Mouse (Mus musculus) layer of hippocampus, adult 2 months (tissue): ENCODE results near the gene Tmem179. TPM values are rescaled to one million over a fixed set of nuclear protein-coding genes. Genes with fewer than 3 reads are reported as not detected.
A peak's percentile ranks its signal among the peaks of the same experiment; 100 is the strongest.

Experiments used
- DNase-seq, 2 experiments: peaks; one replicate each; pipeline ENCODE4 v3.0.0; 2022; ENCODE audit warnings: low spot score in 2 of 2
- H3K27ac ChIP-seq: fragments of 200-600 bp; 2 replicates; pipeline ENCODE4 v1.8.1; 2022
- H3K4me3 ChIP-seq: fragments of 200-600 bp; 2 replicates; pipeline ENCODE4 v1.8.1; 2022; ENCODE audit warnings: mild to moderate bottlenecking
- CTCF ChIP-seq: fragments of 200-600 bp; conservative IDR thresholded peaks from 2 replicates; pipeline ENCODE4 v1.8.1; 2022; ENCODE audit warnings: antibody characterized with exemption, mild to moderate bottlenecking, moderate library complexity
- total RNA-seq, 2 experiments: library from RNA; stranded (reverse); gene quantifications; 2 replicates each; pipeline ENCODE4 v1.2.3; 2021

The Tmem179 gene
- total RNA-seq, 2 experiments from 2014 or later, result 116 to 121 TPM

DNA sequence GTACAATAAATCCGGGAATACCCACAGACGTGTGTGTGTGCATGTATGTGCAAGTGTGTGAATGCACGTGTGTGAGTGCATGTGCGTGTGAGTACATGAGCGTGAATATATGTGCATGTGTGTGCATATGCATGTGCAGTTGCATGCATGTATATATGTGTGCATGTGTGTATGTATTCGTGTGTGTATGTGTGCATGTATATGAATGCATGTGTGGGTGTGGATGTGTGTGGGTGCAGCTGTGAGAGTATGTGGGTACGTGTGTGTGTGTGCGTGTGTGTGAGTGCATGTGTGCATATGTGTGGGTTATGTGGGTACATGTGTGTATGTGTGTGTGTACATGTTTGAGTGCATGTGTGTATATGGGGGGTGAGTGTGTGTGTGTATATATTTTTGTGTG lies 29.6 kb upstream of the Tmem179 start:
- no peak for TF ChIP-seq CTCF
- Histone ChIP-seq H3K4me3 (no peak overlapping the region), H3K27ac (no peak overlapping the region)
- no peak for DNase-seq

DNA sequence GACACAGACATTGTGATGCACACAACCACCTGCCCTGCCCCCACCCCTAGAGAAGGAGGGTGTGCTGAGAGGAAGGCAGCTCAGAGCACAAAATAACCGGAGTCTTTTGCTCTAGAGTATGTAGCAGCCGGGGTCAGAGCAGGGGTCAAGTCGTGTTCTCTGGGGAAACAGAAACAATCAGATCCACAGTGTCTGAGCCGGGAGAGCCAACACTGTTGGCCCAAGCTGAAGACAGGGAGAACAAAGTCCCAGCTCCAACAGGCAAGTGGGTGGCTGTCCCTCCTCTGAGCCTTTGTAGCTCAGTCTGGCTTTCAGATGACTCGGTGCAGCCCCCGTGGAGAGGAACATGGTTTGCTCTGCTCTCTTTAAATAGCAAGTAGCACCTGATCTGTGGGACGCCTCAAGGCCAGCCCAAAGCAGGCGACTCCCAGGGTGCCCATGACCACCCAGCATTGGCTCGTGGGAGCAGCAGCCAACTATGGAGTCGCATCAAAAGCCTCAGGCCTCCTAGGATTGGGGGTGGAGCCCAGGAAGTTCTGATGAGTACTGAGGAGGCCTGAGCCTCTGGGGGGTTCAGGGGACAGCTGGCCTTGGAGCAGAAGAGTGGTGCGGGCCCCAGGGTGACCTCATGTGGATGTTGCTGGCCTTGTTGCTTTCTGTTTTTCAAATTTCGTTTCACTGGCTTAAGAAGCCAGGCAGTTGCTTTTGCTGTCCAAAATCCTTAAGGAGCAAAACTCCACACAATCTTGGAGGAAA lies 28.6 kb upstream of the Tmem179 start:
- no peak overlapping the region for H3K4me3 ChIP-seq
- no peak for DNase-seq
- peak overlapping the region; percentile 20; the same call in 1 of the 2 replicates for H3K27ac ChIP-seq
- TF ChIP-seq CTCF, result no peak

DNA sequence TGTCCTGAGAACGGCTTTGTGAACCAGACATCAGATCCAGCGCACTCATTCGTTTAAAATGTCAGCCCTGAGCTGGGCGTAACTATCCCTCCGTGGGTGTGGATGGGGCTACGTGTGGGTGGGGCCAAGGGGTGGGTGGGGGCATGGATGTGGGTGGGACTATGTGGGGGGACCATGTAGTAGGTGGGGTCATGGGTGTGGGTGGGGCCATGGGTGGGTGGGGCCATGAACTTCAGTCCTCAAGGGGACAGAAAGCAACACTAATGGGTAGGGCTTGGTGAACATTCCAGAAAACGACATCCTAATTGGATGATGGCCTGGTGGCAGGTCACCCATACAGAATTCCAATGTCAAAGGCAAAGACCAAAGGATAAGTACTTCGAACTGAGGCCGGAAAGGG lies 27.4 kb upstream of the Tmem179 start:
- Histone ChIP-seq H3K4me3 (no peak overlapping the region), H3K27ac (no peak overlapping the region)
- no peak for DNase-seq
- TF ChIP-seq CTCF, result no peak

DNA sequence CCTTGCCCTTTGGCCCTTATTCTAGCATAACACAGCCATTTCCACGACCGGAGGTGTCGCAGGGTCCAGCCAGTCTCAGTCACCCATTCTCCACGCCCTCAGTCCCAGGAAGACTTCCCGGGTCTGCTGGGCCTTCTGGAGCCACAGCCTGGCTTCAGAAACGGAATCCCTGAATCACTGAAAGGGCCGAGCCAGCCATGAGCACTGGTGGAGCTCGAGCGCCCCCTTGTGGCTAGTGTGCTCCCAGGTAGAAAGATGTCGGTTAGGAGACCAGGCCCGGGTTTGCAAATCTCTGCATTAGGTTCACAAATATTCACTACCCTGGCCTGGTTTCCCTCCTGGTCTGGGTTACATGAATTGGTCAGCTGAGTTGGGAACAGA lies 26.4 kb upstream of the Tmem179 start:
- Histone ChIP-seq H3K27ac (peak overlapping the region; percentile 70), H3K4me3 (no peak overlapping the region)
- peak; percentile 89 to 98 for DNase-seq
- TF ChIP-seq CTCF, result peak; percentile 100

DNA sequence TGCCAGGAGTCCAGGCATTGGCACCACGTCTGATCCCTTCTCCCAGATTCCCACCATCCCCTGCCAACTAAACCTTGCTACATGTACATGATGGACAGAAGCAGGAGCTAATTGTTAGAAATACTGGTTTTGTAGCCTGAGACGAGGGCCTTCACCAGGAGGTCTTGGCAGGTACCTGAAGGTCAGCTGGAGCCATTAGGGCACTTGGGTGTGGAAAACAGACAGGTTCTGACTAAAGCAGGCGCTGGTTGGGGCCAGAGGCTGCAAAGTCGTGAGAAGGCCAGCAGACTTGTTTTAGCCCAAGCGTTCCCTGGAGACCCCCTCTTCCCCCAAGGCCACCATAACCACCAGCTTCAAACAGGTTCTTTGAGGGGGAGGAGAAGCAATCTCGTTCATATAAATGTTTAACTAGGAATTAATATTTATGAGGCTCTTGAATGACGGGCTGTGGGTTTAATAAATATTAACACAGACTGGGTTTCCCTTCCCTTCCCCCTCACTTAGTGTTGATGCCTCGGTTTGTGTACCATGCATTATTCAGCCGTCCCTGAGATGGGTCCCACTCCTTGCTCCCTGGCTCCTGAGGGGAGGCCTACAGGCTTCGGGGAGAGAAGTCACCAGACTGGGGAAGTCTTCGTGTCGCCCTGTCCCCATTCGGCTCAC lies 25.8 kb upstream of the Tmem179 start:
- TF ChIP-seq CTCF, result no peak
- peak overlapping the region; percentile 70 for H3K27ac ChIP-seq
- DNase-seq, result no peak
- no peak overlapping the region for H3K4me3 ChIP-seq

DNA sequence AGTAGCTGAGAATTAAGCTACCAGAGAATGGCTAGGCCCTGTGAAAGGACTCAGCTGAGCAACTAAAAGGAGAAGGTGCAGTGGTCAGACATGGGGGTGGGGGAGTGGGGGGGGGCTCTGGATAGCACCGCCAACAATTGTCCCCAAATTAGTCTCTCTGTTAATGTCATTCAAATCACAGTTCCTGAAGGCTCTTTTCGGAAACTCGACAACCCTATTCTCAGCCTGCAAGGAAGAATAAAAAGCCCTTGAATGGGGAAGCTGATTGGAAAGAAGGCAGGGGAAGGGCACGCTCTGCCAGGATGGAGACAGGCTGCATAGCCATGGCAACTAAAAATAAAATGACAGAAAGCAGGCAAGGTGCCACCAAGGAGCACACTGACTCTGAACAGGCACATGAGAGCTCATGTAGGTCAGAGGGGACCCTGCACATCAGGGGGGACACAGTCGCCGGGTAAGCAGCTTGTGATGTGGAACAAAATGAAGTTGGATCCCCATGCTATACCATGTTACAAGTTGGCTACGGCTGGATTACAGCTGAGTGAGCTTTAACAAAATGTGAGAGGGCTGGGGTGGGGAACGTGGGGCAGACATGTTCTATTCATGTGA lies 25.0 kb upstream of the Tmem179 start:
- TF ChIP-seq CTCF, result no peak
- H3K27ac ChIP-seq, result peak overlapping the region; percentile 70; the same call in 1 of the 2 replicates
- peak in 1 of 2 experiments; percentile 51 for DNase-seq
- H3K4me3 ChIP-seq, result no peak overlapping the region

DNA sequence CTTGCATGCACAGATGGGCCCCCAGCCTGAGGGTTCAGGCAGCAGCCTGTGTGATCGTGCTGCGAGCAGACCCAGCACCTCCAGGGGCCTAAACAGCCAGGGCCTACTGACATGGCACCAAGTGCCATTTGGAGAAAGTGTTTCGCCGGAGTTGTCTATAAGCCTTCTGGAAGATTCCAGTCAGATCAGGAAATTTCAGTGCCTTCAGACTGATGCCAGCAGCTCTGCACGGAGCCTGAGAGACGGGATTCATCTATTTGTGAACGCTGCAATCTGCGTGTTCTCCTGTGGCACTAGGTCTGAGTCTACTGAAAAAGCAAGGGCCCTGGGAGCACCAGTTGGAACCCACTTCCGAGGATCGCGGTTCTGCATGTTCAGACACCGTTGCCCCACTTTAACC lies 23.8 kb upstream of the Tmem179 start:
- Histone ChIP-seq H3K27ac (0 out of 2 replicates have a peak overlapping the region, but pooled peaks have one; percentile 70), H3K4me3 (no peak overlapping the region)
- DNase-seq, result no peak
- TF ChIP-seq CTCF, result no peak

DNA sequence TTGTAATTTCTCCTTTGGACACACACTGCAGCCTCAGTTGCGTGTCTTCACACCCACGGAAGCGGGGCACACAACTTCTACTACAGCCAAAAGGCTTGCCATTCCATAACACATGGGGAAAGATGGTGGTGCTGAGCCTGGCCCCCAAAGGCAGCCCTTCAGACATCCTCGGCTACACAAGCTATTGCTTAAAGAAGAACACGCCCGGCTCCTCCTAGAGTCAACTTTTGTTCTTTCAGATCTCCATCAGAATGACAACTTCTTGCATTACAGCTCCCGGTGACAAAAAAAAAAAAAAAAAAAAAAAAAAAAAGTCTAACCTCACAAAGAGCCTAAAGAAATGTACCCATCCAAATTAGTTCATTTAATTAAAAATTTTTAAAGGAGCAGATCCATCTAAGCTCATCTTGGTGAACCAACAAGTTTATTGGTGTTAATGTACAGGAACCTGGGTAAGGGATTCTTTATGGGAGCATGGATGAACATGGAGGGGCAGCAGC lies 23.0 kb upstream of the Tmem179 start:
- no peak overlapping the region for H3K27ac ChIP-seq
- no peak overlapping the region for H3K4me3 ChIP-seq
- no peak for TF ChIP-seq CTCF
- DNase-seq, result no peak

DNA sequence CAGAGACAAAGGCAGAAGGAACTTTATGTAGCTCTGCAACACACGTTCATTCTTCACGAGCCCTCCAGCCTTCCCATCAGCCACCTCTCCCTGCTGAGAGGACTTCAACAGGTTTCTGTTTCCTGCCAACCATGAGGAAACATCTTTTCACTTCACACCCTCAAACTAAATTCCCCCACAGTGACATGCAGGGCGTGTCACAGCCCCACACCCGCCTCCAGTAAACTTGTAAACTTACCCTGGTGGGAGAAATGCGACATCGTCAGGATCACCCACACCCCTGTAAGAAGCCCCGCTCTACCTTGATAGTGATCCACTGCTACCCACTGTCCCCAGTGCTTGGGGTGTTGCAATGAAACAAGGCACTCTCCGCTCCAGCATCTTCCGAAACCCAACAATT lies 21.8 kb upstream of the Tmem179 start:
- DNase-seq, result no peak
- no peak for TF ChIP-seq CTCF
- Histone ChIP-seq H3K4me3 (no peak overlapping the region), H3K27ac (no peak overlapping the region)

DNA sequence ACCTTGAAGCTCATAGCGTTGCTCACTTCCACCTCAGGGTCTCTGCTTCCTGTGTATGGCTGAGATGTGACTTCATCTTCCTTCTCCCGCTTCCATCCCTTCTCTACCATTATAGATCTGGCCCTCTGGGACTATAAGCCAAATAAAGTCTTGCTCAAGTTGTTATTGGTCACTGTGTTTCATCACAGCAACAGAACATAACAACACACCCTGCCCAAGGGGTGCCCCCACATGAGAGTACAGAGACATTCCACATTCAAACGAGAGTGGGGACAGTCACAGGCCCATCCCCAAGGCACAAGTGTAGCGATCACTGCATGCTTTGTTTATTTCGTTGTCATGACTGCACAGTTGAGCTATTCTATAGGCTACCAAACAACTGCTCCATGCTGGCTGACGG lies 20.7 kb upstream of the Tmem179 start:
- no peak for DNase-seq
- no peak overlapping the region for H3K4me3 ChIP-seq
- no peak for TF ChIP-seq CTCF
- H3K27ac ChIP-seq, result no peak overlapping the region

DNA sequence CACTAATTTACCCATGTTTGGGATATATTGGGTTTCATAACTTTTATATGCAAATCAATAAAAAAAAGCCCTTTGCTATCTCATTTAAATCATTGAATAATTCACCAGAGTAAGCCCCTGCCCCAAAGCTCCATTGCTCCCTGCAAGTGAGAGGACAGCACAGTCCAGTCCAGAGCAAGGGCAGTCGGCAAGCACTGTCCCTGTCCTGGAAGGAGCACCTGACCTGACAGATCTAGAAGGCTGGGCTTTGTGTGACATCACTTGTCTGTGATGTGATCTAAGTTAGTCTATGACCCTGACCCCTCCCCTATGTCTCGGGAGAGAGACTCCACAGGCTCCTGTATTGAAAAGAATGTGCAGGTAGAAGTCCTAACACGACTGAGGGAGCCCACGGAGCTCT lies 17.2 kb upstream of the Tmem179 start:
- DNase-seq, result no peak
- TF ChIP-seq CTCF, result no peak
- Histone ChIP-seq H3K4me3 (no peak overlapping the region), H3K27ac (no peak overlapping the region)

DNA sequence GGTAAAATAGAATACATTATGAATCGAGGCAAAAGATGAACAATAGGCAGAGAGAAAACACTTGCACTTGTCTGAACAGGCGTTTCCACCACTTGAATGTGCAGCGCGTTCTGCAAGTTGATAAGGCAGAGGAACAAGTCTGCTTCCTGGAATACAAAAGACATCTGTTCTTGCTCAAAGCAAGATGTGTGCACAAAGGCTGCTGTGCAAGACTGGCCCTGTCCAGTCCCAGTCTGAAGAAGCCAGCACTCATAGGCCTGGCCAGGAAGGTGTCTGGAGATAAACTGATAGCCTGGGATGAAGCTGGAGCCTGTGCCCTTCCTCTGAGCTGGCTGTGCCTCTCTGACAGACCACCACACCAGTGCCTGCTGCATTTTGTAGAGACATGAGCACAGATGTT lies 1.6 kb upstream of the Tmem179 start:
- no peak for DNase-seq
- Histone ChIP-seq H3K4me3 (no peak overlapping the region), H3K27ac (no peak overlapping the region)
- TF ChIP-seq CTCF, result no peak

DNA sequence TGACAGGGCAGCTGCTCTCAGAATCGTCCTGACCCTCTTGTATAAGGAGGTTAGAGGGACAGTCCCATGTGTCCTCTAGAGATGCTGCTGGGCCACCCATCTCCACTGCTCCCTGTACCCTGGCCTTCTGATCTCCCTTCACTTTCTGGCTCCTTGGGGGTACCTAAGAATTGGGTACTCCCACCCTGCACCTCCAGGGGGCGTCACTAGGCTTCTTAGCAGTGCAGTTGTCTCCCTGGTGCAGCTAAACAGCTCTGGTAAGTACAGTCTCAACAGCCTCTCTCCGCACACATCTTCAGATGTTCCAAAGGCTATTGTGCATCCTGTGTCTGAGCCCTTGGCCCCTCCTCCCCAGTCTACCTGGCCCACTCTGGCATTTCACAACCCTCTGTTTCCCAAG lies 1.6 kb downstream of the Tmem179 start:
- TF ChIP-seq CTCF, result peak; percentile 67
- DNase-seq, result no peak
- peak overlapping the region; percentile 55; the same call in 1 of the 2 replicates for H3K27ac ChIP-seq
- H3K4me3 ChIP-seq, result no peak overlapping the region
